Mouse (Mus musculus) thymus, adult 18-20 months (tissue): Measurements from ENCODE around the gene Klc1.
A peak's percentile ranks its signal among the peaks of the same experiment; 100 is the strongest.

Experiments used
- DNase-seq, 2 experiments: peaks; one replicate each; pipeline ENCODE4 v3.0.0; 2022; ENCODE audit warnings: mixed read lengths in 2 of 2

Gene Klc1

DNA sequence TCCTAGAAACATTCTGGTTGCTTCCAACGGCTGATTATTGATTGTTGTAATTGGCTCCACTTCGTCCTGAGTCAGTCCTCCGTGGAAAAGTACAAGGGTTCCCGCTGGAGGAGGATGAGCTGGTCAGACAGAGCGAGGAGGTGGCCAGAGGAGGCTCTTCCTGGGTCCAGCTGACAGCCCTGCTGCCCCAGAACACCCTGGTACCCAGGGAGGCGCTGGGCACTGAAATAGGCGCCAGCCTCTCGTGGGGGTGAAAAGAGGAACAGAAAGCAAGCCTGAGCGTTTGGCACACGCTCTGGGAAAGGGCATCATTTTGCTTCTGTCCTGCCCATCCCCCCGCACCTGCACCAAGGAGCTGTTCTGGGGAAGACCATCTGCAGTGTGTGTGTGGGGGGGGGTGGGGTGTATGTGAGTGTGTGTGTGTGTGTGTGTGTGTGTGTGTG is 14.6 kb upstream of the Klc1 start:
- DNase-seq, result no peak

DNA sequence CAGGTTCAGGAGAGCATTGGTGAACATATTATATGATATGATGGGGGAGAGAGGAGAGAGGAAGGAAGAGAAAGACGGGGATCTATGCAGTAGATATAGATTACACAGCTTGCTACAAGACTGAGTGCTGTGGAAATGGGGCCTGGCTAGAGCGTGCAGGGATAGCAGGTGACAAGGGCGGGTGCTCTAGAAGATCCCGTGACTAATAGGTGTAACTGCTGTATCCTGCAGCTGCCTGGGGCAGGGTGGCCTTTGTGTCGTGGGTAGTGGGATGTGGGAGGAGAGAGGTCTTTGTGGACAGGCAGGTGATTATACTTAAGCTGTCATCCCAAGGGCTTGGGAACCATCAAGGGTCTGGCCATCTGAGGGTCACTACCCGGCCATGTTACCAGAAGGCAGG is 13.4 kb upstream of the Klc1 start:
- DNase-seq, result no peak

DNA sequence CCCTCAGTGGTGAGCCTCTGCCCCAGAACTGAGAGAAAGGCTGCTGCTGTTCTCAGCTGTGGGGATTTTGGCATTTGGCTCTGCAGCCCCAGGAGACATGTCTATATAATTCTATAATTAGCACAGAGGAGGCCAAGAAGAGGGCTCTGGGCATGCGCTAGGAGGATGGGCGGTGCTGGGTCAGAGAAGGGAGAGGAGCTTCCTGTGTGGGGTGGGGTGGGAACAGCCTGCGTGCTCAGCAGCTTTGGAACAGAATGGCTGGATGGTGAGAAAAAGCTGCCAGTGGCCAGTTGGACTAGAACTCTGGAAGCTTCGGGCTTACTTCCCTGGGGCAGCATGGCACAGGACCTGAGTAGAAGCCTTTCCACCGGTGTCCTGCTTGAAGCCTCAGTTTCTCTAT is 12.6 kb upstream of the Klc1 start:
- peak; percentile 37 to 44 for DNase-seq

DNA sequence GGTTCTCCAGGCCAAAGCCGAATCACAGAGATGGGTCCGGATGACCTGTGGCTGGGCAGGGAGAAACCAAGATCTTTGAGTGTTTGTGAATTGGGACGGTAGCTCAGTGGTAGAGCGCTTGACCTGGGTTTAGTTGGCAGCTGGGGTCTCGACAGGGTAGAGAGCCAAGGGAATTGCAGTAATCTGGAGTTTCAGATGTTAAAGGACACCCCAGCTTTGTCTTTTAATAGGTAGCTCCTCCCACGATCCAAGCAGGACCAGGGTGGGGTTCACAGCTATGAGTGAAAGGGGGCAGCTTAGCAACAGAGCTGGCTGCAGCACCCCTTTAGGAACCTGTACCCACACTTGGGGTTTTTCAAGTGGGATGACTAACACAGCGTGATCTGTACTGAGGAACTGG is 11.2 kb upstream of the Klc1 start:
- no peak for DNase-seq

DNA sequence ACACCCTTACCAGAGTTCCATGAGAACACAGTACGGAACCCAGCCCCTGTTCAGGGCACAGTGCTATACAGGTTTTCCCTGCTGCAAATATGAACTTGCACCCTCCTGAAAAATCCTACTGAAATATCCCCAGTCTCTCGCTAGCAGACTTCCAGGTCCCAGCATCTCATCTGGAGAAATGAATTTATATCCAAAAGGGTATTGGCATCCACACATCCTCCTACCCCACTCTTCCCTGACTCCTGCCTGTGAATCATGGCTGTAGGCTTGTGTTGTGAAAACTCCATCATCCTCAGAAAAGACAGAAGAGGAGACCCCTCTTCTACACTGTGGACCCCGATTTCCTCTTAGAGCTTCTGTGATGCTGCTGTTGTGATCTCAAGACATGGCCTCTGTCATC is 7.9 kb upstream of the Klc1 start:
- DNase-seq, result no peak

GRCm38 (mm10) chr12:111752491-111752890 is 6.2 kb upstream of the Klc1 start:
- DNase-seq, result no peak

DNA sequence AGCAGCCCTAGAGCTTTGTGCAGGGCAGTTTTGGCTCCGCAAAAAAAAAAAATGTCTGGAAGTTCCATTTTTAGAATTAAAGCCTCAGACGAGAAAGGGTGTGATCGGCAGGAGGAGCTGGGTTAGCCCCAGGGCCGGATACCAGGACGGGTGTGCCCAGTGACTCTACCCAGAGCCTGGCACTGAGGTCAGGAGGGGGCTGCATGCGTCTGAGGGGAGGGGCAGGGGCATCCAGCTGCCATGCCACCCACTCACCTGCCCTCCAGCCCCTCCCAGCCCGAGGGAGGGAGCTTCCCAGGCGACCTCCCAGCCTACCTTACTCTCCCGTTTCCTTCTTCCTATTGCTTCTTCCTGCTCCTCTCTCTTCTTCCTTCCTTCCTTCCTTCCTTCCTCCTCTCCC is 5.3 kb upstream of the Klc1 start:
- DNase-seq, result no peak

DNA sequence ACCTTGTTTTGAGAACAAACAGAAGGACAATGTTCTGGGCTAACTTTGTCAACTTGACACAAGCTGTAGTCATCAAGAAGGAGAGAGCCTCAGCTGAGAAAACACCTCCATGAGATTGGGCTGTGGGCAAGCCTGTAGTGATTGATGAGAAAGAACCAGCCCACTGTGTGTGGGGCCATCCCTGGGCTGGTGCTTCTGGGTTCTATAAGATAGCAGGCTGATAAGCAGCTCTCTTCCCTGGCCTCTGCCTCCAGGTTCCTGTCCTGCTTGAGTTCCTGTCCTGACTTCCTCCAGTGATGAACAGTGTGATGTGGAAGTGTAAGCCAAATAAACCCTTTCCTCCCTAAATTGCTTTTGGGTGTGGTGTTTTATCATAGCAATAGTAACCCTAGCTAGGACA is 3.9 kb upstream of the Klc1 start:
- DNase-seq, result no peak

GRCm38 (mm10) chr12:111755231-111755630 is 3.4 kb upstream of the Klc1 start:
- no peak for DNase-seq

GRCm38 (mm10) chr12:111756082-111756697 is 2.5 kb upstream of the Klc1 start:
- DNase-seq, result no peak

DNA sequence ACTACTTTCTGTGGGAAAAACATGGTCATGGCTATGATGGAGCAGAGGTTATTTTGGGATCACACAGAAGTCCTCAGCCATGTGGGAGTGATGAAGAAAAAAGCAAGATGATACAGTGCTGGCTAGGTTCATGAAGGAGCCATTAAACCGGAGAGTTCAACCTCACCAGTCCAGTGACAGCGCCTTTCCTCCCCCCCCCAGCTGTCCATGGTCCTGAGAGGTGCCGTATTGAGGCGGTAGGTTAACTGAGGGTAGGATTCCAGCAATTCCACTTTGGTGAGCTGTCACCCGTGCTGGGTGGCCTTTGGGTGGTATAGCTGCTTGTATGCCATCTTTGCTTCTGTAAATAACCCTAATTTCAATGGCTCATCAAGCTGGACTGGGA is 2.0 kb upstream of the Klc1 start:
- DNase-seq, result no peak

GRCm38 (mm10) chr12:111757561-111758325 is 906 bp upstream of the Klc1 start:
- DNase-seq, result no peak

DNA sequence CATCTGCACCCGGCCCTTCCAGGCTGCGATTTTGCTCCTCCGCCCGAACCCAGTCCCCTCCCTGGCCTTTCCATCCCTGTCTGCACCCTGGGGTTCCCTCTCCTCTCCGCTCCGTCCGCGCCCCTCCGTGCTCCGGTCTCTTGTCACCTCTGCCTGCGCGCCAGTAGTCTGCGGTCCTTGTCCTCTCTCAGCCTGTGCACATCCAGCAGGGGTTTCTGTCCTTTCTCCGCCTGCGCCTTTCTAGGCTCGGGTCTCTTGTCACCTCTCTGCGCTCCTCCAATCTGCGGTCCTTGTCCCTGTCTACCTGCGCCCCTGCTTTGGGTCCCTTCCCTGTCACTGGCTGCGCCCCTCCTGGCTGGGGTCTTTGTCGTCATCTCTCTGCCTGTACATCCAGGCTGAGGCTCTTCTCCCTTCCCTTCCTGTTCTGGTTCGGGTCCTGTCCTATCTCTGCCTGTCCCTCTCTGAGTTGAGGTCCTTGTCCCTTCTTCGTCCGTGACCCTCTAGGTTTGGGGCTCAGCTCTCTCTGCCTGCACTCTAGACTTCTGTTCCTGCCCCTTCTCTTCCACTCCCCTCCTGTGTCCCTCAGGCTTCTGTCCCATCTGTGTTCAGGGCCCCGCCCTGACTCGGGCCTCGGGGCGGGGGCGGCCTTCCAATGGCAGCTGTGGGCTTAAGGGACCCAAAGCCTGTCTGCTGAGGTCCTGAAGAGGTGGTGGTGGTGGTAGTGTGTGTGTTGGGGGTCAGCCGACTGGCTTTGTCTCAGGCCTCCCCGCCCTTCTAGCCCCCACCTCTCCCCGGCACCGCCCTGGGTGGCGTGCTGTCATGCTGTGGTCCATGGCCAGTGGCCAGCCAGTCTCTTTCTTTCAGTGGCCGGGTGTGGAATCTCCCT is 770 bp downstream of the Klc1 start:
- DNase-seq, result peak; percentile 32 to 38

- no peak for DNase-seq
Observed at GRCm38 (mm10) chr12:111760306-111760908, 1.8 kb downstream of the Klc1 start.

DNA sequence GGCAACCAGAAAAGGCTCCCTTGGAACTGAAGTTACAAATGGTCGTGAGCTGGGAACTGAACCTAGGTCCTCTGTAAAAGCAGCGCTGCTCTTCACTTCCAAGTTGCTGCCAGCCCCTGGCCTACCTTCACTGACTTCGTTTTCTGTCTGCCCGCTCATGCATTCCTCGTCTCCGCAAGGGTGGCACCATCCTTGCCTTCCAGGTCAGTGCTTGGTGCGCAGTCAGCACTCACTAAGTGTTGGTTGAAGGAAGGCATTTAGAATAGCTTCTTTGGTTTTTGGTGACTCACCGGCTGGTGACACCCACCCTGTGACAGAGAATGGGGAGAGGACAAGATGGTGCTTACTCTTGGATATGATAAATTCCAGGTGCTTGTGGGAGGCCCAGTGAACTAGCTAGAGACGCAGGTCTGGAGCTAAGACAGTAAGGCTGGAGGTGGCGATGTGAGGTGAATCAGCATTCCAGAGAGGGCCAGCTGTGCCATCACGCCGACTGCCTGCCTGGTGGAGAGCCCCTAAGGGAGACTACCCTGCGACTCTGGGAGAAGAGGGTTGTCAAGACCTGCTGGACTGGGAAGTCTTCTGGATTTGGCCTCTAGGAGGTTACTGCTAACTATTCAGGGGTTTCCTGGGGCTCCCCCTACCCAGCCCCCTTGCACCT is 4.1 kb downstream of the Klc1 start:
- DNase-seq, result no peak

GRCm38 (mm10) chr12:111766313-111767236 is 7.9 kb downstream of the Klc1 start:
- DNase-seq, result no peak

GRCm38 (mm10) chr12:111768322-111768928 is 9.8 kb downstream of the Klc1 start:
- DNase-seq, result no peak

DNA sequence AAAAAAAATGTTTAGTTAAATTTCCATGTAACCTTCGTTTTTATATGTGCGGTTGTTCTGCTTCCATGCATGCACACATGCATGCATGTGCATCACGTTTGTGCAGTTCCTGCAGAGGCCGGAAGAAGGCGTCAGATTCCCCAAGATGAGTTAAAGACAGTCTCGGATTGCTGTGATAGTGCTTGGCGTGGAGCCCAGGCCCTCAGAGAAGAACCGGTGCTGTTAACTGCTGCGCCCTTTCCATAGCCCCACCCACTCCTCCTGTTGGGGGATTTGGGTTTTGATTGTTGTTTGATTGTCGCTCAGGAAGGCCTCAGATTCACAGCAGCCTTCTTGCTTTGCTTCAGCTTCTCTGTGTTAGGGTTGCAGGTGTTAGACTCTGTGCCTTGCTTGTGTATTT is 10.7 kb downstream of the Klc1 start:
- DNase-seq, result no peak

- DNase-seq, result no peak
Observed at GRCm38 (mm10) chr12:111769816-111770577, 11.3 kb downstream of the Klc1 start.

DNA sequence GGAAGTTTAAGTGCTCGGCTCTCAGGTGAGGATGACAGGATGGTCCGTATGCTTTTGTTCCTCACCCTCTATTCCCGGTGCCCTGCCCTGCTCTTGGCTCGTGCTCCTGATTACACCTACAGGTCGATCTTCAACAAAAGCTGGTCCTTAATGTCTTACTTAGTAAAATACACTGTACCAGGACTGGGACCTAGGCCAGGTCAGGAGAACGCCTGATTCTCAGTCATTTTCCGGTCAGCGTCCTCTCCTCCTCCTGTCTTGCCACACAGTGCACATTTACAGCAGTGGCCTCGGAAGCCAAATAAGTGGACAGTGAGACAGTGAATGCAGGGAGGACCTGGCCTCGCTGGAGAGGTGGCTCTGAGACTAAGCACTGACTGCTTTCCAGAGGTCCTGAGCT is 12.0 kb downstream of the Klc1 start:
- DNase-seq, result no peak
